Mouse (Mus musculus): ENCODE measurements around the gene Schip1. TPM values are rescaled to one million over a fixed set of nuclear protein-coding genes. Genes with fewer than 3 reads are reported as not detected.

Gene Schip1
- total RNA-seq, 1 experiment from 2014 or later = 23.1 TPM

GRCm38 (mm10) chr3:68675216-68675835 lies 610.7 kb downstream of the Schip1 start:
- no peak for DNase-seq

Other genes with a start within 250 kb of the Schip1 start
- not detected in 2 replicates for gene Iqcj, start 172.6 kb upstream of the Schip1 start, total RNA-seq (2021)
- not detected in 2 replicates for gene Iqschfp, start 172.6 kb upstream of the Schip1 start, total RNA-seq (2021)

All from adrenal gland, postnatal 25 days (tissue).